Mouse (Mus musculus) retina, postnatal 1 day (tissue): ENCODE measurements around the gene Btbd35f12.
"Not testable (repeated sequence)": the region's sequence is repeated elsewhere in the genome, so short reads cannot be mapped to it uniquely, and the experiment has no call there.

Experiments
- DNase-seq: peaks from one replicate; pipeline ENCODE4 v3.0.0-alpha.2; 2012

Btbd35f12 gene

DNA sequence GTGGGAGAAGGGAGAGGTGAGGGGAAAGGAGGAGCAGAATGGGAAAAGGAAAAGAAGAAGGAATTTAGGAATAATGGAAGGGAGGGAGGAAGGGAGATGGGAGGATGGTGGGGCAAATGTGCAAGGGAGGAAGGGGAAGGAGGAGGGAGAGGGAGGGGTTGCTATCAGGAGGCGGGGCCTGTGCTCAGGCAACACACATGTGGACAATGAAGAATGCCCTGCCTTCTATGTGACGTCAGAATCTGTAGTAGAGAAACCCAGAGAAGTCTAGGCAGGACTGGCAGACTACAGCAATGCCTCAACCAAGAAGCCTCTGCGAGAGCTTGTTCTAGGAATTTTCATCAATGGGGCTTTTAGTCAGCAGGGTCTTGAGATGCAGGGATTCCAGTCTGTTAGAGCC is at the start of gene Btbd35f12:
Btbd35f12 (plus strand) TSS at position 301 of the 400 bp plus-strand sequence.
- not testable (repeated sequence) for DNase-seq

- not testable (repeated sequence) for DNase-seq
These were observed 40.1 kb downstream of the Btbd35f12 start for GRCm38 (mm10) chrX:33353254-33353653.
